Mouse (Mus musculus) adrenal gland, adult (tissue): ENCODE results near the gene Gm10428.
"Not testable (repeated sequence)": the region's sequence is repeated elsewhere in the genome, so short reads cannot be mapped to it uniquely, and the experiment has no call there.

ENCODE experiments used
- DNase-seq, 2 experiments: peaks; one replicate each; pipeline ENCODE4 v3.0.0; 2022 to 2023; ENCODE audit warnings: low spot score in 1 of 2; ENCODE audit not compliant: inconsistent age in 2 of 2

Gene Gm10428

DNA sequence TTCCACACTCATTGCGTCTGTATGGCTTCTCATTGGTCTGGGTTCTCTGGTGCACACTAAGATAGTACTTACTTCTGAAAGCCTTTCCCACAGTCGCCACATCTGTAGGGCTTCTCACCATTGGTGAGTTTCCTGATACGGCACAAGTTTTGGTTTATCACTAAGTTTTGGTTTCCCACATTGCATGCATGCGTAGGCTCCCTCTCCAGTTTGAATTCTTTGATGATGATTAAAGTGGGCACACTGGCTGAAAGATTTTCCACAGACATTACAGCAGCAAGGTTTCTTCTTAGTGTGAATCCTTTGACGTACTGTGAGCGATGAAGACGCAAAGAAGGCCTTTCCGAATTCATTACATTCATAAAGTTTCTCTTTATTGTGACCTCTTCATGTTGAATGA lies at the start of gene Gm10428:
Gene Gm10428, plus strand, starts transcription at position 321 of the 400 bp plus-strand sequence.
- DNase-seq = no peak

- no peak for DNase-seq
Observed at GRCm38 (mm10) chr11:62706141-62706540, 46.8 kb upstream of the Gm10428 start.

DNA sequence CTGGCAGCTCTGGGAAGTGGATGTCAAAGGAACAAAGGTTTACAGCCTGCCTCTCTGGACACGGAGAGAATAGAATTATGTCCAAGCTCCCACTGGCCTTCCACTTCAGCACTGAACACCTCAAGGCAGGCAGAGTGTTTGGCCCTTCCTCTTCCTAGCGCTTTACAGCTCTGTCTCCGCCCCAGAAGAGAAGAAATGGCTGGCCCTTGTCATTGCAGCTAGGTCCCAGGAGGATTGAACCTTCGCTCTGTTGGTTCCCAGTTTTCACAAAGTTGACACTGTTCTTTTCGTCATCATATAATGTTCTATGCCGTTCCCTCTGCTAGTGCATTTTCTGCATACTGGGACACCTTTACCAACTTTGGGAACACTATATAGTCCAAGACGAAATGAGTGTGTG lies 44.6 kb upstream of the Gm10428 start:
- no peak for DNase-seq

GRCm38 (mm10) chr11:62710657-62711056 lies 42.2 kb upstream of the Gm10428 start:
- DNase-seq = peak; percentile 33 to 53

DNA sequence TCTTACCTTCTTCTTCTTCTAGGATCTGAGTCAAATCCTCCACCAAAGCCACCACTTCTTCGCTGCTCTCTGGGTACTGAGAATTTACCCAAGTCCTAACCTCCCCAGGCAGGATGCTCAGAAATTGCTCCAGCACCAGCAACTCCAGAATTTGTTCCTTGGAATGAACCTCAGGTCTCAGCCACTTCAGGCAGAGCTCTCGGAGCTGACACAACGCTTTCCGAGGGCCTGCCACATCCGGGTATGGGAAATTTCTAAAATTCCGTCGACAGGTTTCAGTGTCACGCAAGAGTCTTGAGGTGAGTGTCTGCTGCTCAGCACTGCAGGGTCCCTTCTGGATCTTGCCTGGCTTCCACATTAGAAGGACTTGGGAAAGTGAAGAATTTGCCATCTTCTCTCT lies 24.6 kb upstream of the Gm10428 start:
- DNase-seq = no peak

DNA sequence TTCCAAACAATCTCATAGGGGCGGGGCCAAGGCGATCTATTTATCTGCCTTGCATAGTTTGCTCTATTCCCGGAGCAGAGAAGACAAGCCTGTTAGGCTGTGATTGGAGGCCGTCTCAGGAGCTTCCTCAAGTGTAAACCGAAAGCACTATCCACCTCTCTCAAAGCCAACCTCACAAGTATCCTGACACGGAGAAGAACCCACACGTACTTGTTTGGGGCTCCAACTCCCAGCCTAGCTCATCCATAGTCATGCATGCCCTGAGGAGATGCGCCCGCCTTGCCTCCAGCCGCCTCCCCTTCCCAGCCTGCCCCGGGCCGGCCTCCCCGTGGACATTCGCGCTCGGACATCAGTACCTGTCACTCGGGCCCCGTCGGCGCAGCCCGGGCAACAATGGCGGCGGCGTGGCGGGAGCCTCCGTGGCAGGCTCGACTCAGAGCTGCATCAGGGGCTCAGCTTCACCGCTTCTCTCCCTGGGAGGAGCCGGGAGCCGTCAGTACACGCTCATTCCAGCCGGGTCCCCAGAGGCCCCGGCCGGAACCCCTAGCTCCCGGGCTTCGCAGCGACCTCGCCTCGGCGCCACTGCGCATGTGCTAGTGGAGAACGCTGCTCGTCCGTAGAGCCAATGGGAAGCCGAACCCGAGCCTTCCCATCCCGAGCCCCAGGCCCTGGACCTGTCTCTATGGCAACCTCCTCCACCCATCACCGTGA lies 21.4 kb upstream of the Gm10428 start, which contains the start of gene Zfp287:
Gene Zfp287, minus strand, starts transcription at position 595 of the 711 bp plus-strand sequence.
- DNase-seq = peak; percentile 90 to 96

- no peak for DNase-seq
Observed at GRCm38 (mm10) chr11:62732022-62732387, 20.9 kb upstream of the Gm10428 start.

- no peak for DNase-seq
Observed at GRCm38 (mm10) chr11:62732665-62733064, 20.2 kb upstream of the Gm10428 start.

- no peak for DNase-seq
Observed at GRCm38 (mm10) chr11:62741186-62741585, 11.7 kb upstream of the Gm10428 start.

DNA sequence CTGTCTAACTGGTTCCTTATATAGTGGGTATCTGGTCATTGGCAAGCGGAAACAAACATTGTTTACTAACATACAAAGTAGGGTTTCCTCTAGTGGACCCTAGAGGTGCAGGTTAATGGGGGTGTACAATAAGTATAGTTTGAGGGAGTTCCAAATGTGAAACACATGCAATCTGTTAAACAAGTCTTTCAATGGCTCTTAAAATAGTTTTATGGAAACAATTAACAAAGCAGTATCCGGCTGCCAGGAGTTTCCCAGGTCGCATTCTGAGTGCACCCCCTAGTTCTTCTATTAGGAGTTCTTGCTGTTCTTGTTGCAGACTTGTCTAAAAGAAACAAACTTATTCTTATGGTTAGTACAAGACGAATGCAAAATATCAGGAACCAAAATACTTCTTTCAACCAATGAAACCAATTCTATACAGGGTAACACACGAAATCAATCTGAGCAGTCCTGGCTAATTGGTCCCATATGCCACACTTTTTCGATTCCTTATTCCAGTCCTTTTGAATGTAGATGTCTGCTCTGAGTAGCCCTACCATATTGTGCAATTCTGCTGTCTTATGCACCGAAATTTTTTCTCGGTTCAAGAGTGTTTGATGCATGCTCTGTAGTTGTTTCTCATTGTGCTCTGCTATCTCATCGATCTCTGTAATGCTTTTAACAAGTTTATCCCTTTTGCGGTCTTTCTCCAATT lies 10.5 kb upstream of the Gm10428 start:
- no peak for DNase-seq

DNA sequence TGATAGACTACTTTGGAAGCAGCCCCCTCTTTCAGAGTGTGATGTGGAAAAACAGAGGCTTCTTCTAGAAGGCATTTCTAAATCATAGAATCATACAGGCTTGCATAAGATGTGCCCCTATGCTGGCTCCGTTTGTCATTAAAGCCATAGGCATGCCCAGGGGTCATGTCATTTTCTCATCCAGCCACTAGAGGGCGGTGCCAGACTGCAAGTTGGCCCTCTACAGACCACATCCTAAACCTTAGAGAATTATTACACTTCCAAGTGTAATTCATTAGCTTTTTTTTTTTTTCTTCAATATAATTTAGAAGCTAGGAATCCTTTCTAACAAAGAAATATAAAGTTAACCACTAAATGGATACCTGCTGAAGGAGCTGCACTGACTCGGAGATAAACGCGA lies 8.8 kb upstream of the Gm10428 start:
- peak; percentile 44 to 85 for DNase-seq

- peak; percentile 62 to 86 for DNase-seq
Observed at GRCm38 (mm10) chr11:62746001-62746533, 6.8 kb upstream of the Gm10428 start.

GRCm38 (mm10) chr11:62747227-62747626 lies 5.7 kb upstream of the Gm10428 start:
- no peak for DNase-seq

DNA sequence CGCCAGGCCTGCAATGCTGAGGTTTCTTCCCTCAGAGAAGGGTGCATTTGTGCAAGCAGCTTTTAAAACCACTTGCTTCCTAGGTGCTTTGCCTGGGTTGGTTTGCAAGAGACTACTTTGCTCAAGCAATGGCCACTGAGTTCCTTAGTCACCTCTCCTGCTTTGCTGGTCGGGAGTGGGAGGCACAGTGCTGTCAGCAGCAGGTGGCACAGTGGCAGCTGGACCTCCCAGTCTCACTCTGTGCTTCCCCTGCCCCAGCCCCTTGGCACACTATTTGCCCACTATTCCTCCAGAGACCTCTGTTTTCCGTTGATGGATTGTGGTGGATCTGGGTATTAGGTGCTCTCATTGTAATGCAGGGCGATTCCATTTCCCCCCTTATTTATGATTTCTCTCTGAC lies 4.8 kb upstream of the Gm10428 start:
- no peak for DNase-seq

- not testable (repeated sequence) for DNase-seq
Observed at GRCm38 (mm10) chr11:62749445-62749844, 3.5 kb upstream of the Gm10428 start.

GRCm38 (mm10) chr11:62752191-62752590 lies 709 bp upstream of the Gm10428 start:
- DNase-seq = no peak

- peak; percentile 97 to 99 for DNase-seq
Observed at GRCm38 (mm10) chr11:62756456-62757142, 3.7 kb downstream of the Gm10428 start.

- DNase-seq = no peak
Observed at GRCm38 (mm10) chr11:62757143-62757507, 4.2 kb downstream of the Gm10428 start.

- no peak for DNase-seq
Observed at GRCm38 (mm10) chr11:62757906-62758305, 5.0 kb downstream of the Gm10428 start.

- no peak for DNase-seq
Observed at GRCm38 (mm10) chr11:62758491-62758890, 5.6 kb downstream of the Gm10428 start.

DNA sequence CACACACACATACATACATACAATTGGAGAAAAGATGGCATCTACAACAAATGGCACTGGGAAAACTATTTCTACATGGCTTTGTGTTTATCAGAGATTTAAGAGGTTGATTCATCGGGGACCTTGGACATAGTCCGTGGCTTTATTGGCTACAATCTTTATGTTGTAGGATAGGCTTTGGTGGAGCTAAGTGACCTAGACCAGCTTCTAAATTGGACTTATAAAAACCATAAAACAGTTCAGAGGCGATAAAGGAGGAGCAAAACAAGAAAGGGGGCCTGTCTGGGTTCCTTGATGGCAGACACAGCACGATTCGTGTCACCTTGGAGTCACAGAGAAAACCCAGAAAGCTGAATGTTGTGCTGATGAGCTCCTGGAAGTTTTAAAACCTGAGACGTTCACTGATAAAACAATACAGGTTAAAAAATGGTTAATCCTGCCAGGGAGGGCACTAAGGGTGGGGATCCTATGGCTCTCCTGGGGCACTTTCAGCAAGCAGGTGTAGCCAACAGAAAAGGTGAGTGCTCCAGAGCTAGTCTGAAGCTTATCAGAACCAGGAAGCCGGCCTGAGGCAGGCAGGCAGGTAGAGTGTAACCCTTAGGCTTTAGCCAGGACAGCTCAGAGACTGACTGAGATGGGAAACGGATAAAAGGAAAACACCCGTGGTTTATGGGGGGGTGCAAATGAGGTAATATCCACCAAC lies 8.0 kb downstream of the Gm10428 start:
- peak in 1 of 2 experiments; percentile 40 for DNase-seq
